Mouse (Mus musculus) liver, embryonic 16.5 days (tissue): Measurements from ENCODE around the gene Tmem108. TPM values are rescaled to one million over a fixed set of nuclear protein-coding genes. Genes with fewer than 3 reads are reported as not detected.

ENCODE experiments used
- ATAC-seq: fragments of 200-750 bp; cut with Nextera tagmentation; 2 replicates; pipeline ENCODE4 v1.8.0; 2017; ENCODE audit warnings: low read depth, mild to moderate bottlenecking, moderate number of reproducible peaks, moderate library complexity
- H3K27ac ChIP-seq: fragments of 300-500 bp; sonication (generic); 2 replicates; pipeline ENCODE4 v1.5.1; 2014; ENCODE audit warnings: mild to moderate bottlenecking, low read length
- H3K27me3 ChIP-seq: fragments of 300-500 bp; sonication (generic); 2 replicates; pipeline ENCODE4 v1.6.1; 2014; ENCODE audit warnings: low read depth, low read length, mixed read lengths; ENCODE audit not compliant: control insufficient read depth, insufficient read depth
- H3K36me3 ChIP-seq: fragments of 300-500 bp; sonication (generic); 2 replicates; pipeline ENCODE4 v1.6.1; 2014; ENCODE audit warnings: mild to moderate bottlenecking; ENCODE audit not compliant: control insufficient read depth, insufficient read depth
- H3K4me1 ChIP-seq: fragments of 300-500 bp; sonication (generic); 2 replicates; pipeline ENCODE4 v1.6.1; 2014; ENCODE audit warnings: low read depth, low read length, mixed read lengths; ENCODE audit not compliant: control insufficient read depth
- H3K4me2 ChIP-seq: fragments of 300-500 bp; sonication (generic); 2 replicates; pipeline ENCODE4 v1.6.1; 2014; ENCODE audit warnings: low read depth, low read length, mixed read lengths
- H3K4me3 ChIP-seq: fragments of 300-500 bp; sonication (generic); 2 replicates; pipeline ENCODE4 v1.5.1; 2014; ENCODE audit warnings: low read depth, mild to moderate bottlenecking, low read length
- H3K9ac ChIP-seq: fragments of 300-500 bp; sonication (generic); 2 replicates; pipeline ENCODE4 v1.6.1; 2014; ENCODE audit warnings: low read depth, low read length
- H3K9me3 ChIP-seq: fragments of 300-500 bp; sonication (generic); replicated peaks from 2 replicates; pipeline ENCODE4 v1.6.1; 2016; ENCODE audit warnings: low read length; ENCODE audit not compliant: control insufficient read depth
- WGBS: fragments of 180-500 bp; shearing (Covaris S2); extraction: QIAGEN DNeasy Blood & Tissue Kit; methylation state at CpG from one replicate; pipeline ENCODE4 v1.1.7; 2014; ENCODE audit not compliant: insufficient replicate concordance; 5-methylcytosine and 5-hydroxymethylcytosine counted together
- polyA plus RNA-seq: library from polyadenylated mRNA; unstranded; fragments of >200 nt; fragmentation: Nextera tagmentation; extraction: Ambion mirVana; gene quantifications from 2 replicates; pipeline ENCODE4 v1.2.1, GENCODE M21; 2015

Tmem108 gene
- polyA plus RNA-seq, 1 experiment from 2014 or later = 1.9 TPM

- no peaks in the 10 kb centered on the region for H3K27me3 ChIP-seq
- no peak overlapping the region for H3K4me2 ChIP-seq
- WGBS = 67% methylated on average over 3 of the region's 3 CpGs
- H3K36me3 ChIP-seq = no peaks in the 10 kb centered on the region
- no peak overlapping the region for H3K27ac ChIP-seq
- no peak overlapping the region for H3K9ac ChIP-seq
- no peak overlapping the region for H3K4me3 ChIP-seq
- no peaks in the 10 kb centered on the region for H3K4me1 ChIP-seq
- ATAC-seq = no peak
- no peaks in the 10 kb centered on the region for H3K9me3 ChIP-seq
Measured at GRCm38 (mm10) chr9:103548606-103549005, 213.0 kb downstream of the Tmem108 start.

DNA sequence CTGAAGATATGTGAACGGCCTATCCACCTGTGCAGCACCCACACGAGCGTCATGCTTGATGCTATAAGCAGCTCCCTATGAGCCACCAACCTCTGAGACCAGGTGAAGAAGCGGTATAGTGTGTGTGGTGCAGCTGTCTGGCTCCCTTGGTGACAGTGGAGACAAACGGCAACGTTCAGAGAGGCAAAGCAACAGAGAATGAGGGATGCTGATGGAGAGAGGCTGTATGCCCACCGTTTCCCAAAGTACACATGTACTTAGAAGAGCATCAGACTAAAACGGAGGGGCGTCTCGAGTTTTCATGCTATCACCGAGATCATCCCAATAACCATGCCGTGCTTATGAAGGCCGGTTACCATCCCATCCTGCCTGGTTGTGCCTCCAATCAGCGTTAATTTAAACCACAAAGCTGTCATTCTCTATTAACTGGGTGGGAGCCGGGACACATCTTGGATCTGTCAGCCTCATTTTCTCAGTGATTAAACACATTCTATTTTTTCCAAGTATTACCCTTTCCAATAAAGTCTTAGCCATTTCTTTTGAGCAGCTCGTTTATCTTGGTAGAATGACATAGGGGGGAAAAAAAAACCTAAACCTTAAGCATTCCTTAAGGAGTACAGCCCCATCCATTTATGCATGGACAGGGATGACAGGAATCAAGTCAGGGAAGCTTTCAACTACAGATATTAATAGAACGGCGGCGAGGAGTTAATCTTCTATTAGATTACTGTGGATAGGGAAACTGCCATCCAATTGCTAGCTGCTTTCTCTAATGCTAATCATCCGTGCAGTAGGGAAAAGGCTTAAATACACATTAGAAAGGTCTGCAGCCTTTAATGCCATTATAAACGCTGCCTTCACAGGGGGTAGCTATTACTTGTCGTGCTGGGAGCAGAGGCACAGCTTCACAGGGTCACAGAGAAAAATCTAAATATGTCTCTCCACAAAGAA is 214.7 kb downstream of the Tmem108 start:
- no peak overlapping the region for H3K9ac ChIP-seq
- H3K36me3 ChIP-seq = no peaks in the 10 kb centered on the region
- no peak for ATAC-seq
- no peaks in the 10 kb centered on the region for H3K9me3 ChIP-seq
- H3K27me3 ChIP-seq = no peaks in the 10 kb centered on the region
- 66% methylated on average over 22 of the region's 22 CpGs for WGBS
- H3K4me2 ChIP-seq = no peak overlapping the region
- no peak overlapping the region for H3K4me3 ChIP-seq
- H3K4me1 ChIP-seq = no peaks in the 10 kb centered on the region
- no peak overlapping the region for H3K27ac ChIP-seq

DNA sequence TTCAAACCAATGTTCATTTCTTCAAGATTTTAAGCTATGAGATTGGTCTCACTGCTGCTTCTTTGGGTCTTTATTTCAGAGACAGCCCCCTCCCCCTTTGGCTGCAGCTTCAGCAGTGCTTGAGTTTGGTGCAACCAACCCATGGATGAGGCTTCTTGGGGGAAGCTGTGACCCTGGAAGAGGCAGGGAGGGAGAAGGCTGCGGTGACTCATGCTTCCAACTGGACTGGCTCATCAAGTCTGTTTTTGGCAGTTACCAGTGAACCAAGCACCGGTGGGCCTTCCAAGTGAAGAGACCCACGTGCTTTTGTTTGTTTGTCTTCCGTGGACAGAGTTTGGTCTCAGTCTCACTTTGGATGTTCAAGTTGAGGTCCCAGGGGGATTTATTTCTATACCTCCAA is 215.9 kb downstream of the Tmem108 start:
- Histone ChIP-seq H3K9ac (no peak overlapping the region), H3K27me3 (no peaks in the 10 kb centered on the region), H3K4me2 (no peak overlapping the region), H3K27ac (no peak overlapping the region), H3K4me1 (no peaks in the 10 kb centered on the region), H3K9me3 (no peaks in the 10 kb centered on the region), H3K36me3 (no peaks in the 10 kb centered on the region), H3K4me3 (no peak overlapping the region)
- 72% methylated on average over 4 of the region's 4 CpGs for WGBS
- no peak for ATAC-seq

DNA sequence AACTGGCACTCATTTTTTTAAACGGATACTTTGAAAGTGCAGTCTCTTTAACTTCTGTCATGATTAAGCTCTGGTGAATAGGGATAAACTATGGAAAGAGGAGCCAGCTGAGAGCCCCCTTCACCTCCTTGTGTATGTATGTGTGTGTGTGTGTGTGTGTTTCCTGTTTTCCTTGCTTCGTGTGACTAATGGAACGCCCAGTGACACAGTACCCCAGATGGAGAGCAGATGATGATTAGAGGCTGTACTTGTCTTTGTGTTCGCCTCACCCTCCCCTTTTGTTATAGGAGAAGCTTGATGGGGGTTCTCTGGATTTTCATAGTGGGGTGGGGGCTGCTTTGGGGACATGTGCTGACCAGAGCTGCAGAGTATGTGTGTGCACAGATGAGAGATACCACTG is 216.4 kb downstream of the Tmem108 start:
- no peaks in the 10 kb centered on the region for H3K9me3 ChIP-seq
- H3K36me3 ChIP-seq = no peaks in the 10 kb centered on the region
- ATAC-seq = no peak
- no peaks in the 10 kb centered on the region for H3K4me1 ChIP-seq
- H3K4me2 ChIP-seq = no peak overlapping the region
- no peak overlapping the region for H3K27ac ChIP-seq
- WGBS = 40% methylated on average over 4 of the region's 4 CpGs
- H3K27me3 ChIP-seq = no peaks in the 10 kb centered on the region
- H3K9ac ChIP-seq = no peak overlapping the region
- no peak overlapping the region for H3K4me3 ChIP-seq

DNA sequence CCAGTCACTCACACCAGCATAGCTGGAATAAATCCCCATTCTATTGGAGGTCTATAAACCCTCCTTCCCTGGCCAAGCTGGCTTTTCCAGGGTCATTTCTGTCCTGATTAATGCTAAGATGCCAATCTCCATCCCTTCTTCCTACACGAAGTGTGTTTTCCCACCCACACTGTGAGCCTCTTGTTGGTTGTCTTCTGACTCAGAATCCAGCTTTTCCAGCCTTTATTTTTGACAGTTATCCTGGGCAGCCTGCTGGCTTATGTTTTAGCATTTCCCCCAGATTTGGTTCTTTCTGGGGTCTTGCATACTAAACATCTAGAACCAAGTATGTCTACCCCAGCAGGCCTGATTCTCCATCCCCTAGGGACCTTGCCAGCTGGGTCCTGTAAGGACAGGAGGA is 217.0 kb downstream of the Tmem108 start:
- no peak for ATAC-seq
- Histone ChIP-seq H3K9me3 (no peaks in the 10 kb centered on the region), H3K27ac (no peak overlapping the region), H3K36me3 (no peaks in the 10 kb centered on the region), H3K9ac (no peak overlapping the region), H3K4me1 (no peaks in the 10 kb centered on the region), H3K4me2 (no peak overlapping the region), H3K4me3 (no peak overlapping the region), H3K27me3 (no peaks in the 10 kb centered on the region)
- 38% methylated on average over 1 of the region's 1 CpGs for WGBS

DNA sequence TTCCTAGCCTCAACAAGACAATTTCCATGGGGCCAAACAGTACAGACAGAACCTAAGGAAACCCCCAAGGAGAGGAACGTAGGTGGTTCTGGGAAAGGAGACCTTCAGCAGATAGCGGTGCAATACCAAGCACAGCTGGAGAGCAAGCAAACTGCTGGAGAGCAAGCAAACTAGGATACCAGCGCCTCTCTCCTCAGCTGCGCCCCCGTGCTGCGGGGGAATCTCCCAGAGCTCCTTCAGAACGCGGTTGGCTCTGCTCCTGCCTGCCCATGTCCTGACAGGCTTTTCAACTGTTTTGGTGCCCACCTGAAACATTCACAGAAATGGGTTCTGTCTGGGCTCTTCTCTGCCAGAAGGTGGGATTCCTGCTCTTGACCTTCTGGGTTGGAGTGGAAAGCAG is 221.1 kb downstream of the Tmem108 start:
- no peaks in the 10 kb centered on the region for H3K4me1 ChIP-seq
- H3K27ac ChIP-seq = no peak overlapping the region
- H3K36me3 ChIP-seq = no peaks in the 10 kb centered on the region
- H3K9me3 ChIP-seq = no peaks in the 10 kb centered on the region
- H3K4me2 ChIP-seq = no peak overlapping the region
- no peak overlapping the region for H3K4me3 ChIP-seq
- WGBS = 63% methylated on average over 8 of the region's 8 CpGs
- H3K9ac ChIP-seq = no peak overlapping the region
- no peak for ATAC-seq
- no peaks in the 10 kb centered on the region for H3K27me3 ChIP-seq

DNA sequence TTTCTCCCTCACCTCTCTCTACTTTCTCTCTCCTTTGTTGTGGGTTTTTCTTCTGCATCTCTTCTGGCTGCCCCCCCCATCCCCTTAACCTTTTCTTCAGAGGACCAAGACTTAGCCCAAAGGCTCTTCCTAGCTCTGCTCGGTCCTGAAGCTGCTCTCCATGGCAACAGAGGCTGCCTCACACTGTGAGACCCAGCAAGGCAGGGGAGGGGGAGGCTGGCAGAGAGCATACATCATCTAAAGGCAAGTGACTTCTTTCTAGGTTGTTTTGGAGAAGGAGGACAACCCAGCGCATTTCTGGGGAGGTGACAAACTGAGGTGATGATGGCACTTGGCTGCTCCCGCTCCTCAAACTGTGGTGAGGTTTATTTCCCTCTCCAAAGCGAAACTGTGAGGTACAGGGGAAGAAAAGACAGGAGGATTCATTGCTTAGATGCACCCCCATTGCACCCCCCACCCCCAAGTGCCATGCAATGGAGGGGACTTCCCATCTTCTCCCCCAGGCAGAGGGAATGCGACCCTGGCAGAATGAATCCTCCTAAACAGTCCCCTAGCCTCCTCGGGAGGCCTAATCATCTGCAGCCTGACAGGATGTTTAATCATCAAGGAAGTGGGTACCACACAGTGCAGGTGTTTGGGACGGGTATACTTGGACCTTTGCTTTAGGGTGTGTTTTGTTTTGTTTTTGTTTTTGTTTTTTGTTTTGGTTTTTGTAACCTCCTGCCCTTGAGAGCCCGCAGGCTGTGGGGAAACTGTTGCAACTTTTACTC is 223.4 kb downstream of the Tmem108 start:
- Histone ChIP-seq H3K9ac (no peak overlapping the region), H3K27me3 (no peaks in the 10 kb centered on the region), H3K9me3 (no peaks in the 10 kb centered on the region), H3K36me3 (no peaks in the 10 kb centered on the region), H3K4me1 (no peaks in the 10 kb centered on the region), H3K4me3 (no peak overlapping the region), H3K4me2 (no peak overlapping the region), H3K27ac (no peak overlapping the region)
- no peak for ATAC-seq
- WGBS = 32% methylated on average over 8 of the region's 8 CpGs

GRCm38 (mm10) chr9:103536059-103536634 is 225.5 kb downstream of the Tmem108 start:
- Histone ChIP-seq H3K9me3 (no peaks in the 10 kb centered on the region), H3K9ac (no peak overlapping the region), H3K36me3 (no peaks in the 10 kb centered on the region), H3K4me1 (no peaks in the 10 kb centered on the region), H3K27ac (no peak overlapping the region), H3K4me3 (no peak overlapping the region), H3K4me2 (no peak overlapping the region), H3K27me3 (no peaks in the 10 kb centered on the region)
- ATAC-seq = no peak
- WGBS = 74% methylated on average over 6 of the region's 6 CpGs
